Mouse (Mus musculus) neutrophil, adult 59 days (primary cell): Measurements from ENCODE around the gene Dedd2. TPM values are rescaled to one million over a fixed set of nuclear protein-coding genes. Genes with fewer than 3 reads are reported as not detected.

Source experiments
- total RNA-seq, 2 experiments: library from RNA; stranded (reverse); gene quantifications; 1 replicate in 1 of 2; 2 replicates in 1 of 2; pipeline ENCODE4 v1.2.4; 2023

The Dedd2 gene
- 100 to 1,000 TPM; 131 to 137 TPM for total RNA-seq

GRCm38 (mm10) chr7:25220457-25221101 is at the start of gene Dedd2:
TSS of gene Dedd2 (minus strand) at chr7:25220615.

GRCm38 (mm10) chr7:25267301-25267750 is 46.9 kb upstream of the Dedd2 start, which contains the start of gene Cic:
TSS of gene Cic (plus strand) at chr7:25267704.

GRCm38 (mm10) chr7:25250141-25250972 is 29.9 kb upstream of the Dedd2 start, which contains the start of gene Erf:
TSS of gene Erf (minus strand) at chr7:25250761.

GRCm38 (mm10) chr7:25237249-25238014 is 17.0 kb upstream of the Dedd2 start, which contains the start of gene Gsk3a:
TSS of gene Gsk3a (minus strand) at chr7:25237851.

GRCm38 (mm10) chr7:25221102-25221883 is 878 bp upstream of the Dedd2 start, which contains the start of gene Zfp526:
TSS of gene Zfp526 (plus strand) at chr7:25221425.

GRCm38 (mm10) chr7:25179606-25180161 is 40.7 kb downstream of the Dedd2 start, which contains the start of gene Pou2f2:
TSS of gene Pou2f2 (minus strand) at chr7:25179726.

Other genes with a start within 250 kb of the Dedd2 start
- 100 to 1,000 TPM; 126 to 160 TPM for gene Rabac1, start 247.9 kb downstream of the Dedd2 start, total RNA-seq
- gene Atp1a3, start 214.7 kb downstream of the Dedd2 start, total RNA-seq, result 100 to 1,000 TPM; 196 to 231 TPM
- 1 to 10 TPM; 3.5 to 3.7 TPM for gene Grik5, start 148.3 kb downstream of the Dedd2 start, total RNA-seq
- 10 to 100 TPM; 12.7 to 14.1 TPM for gene Zfp574, start 148.0 kb downstream of the Dedd2 start, total RNA-seq
- gene Pou2f2, start 40.9 kb downstream of the Dedd2 start, total RNA-seq, result 10 to 100 TPM; 11.7 to 17.2 TPM
- gene Zfp526, start 810 bp upstream of the Dedd2 start, total RNA-seq, result 10 to 100 TPM in 1 of 2 experiments, 1 to 10 TPM in 1; 9.5 to 11.0 TPM
- 10 to 100 TPM; 84.5 to 86.1 TPM for gene Gsk3a, start 17.2 kb upstream of the Dedd2 start, total RNA-seq
- gene Erf, start 30.1 kb upstream of the Dedd2 start, total RNA-seq, result 10 to 100 TPM; 10.1 to 12.8 TPM
- 100 to 1,000 TPM; 185 to 219 TPM for gene Cic, start 47.1 kb upstream of the Dedd2 start, total RNA-seq
- gene Pafah1b3, start 77.4 kb upstream of the Dedd2 start, total RNA-seq, result 10 to 100 TPM in 1 of 2 experiments, 1 to 10 TPM in 1; 8.1 to 12.4 TPM
- gene Prr19, start 80.8 kb upstream of the Dedd2 start, total RNA-seq, result not detected
- not detected for gene Tmem145, start 85.5 kb upstream of the Dedd2 start, total RNA-seq
- 1 to 10 TPM; 2.3 to 3.3 TPM for gene Megf8, start 96.5 kb upstream of the Dedd2 start, total RNA-seq
- gene Cnfn, start 149.1 kb upstream of the Dedd2 start, total RNA-seq, result not detected
- 10 to 100 TPM; 39.6 to 45.4 TPM for gene Lipe, start 178.1 kb upstream of the Dedd2 start, total RNA-seq
- gene Cxcl17, start 192.3 kb upstream of the Dedd2 start, total RNA-seq, result not detected